In the genomic region with DNA sequence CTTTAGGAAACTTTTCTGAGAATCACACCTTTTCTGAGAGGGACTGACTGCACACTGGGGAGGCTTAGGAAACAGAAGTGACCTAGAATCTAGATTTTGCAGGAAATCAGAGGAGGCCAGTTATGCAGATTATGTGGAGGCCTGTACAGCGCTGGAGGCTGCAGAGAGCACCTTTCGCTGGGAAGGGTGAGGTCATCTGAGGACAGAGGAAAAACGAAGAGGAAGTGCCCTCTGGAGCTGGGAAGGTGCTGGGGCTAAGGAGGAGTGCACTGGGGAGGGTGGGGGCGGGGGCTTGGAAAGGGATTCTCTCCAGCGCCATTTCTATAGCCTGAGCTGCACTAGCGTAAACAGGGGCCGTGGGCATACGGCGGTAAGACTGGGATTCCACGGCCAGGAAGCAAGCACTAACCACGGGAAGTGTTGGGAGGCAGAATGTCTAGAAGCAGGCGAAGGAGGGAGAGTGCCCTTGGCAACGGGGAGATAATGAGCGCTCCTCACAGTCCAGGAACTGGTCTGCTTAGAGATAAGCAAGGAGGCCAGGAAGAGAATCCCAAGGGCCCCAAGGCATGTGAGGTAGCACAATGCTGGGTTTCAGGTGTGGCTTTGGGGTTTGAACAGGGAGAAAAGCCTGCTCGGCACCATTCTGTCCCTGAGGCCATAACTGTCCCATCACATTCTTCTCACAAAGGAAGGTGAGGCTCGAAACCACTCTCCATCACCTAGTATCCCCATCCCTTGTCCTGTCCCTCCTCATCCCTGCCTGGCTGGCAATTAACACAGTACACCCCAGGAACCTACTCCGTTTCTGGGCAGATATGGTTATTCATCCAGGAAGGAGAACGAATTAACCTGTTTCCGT, we compare ENCODE assay signal across 8 mouse cellular contexts.
DNase-seq lines count a peak whose midpoint lies in the region; ATAC-seq and TF ChIP-seq lines count a peak whose summit lies in the region.

No protein-coding gene starts in this region.

- H3K27me3 ChIP-seq in E14TG2a.4 (ENCODE audit: insufficient read depth, low read length), result peaks cover 3% of the 10 kb centered on the region; the same call in 1 of the 2 replicates
- no peaks in the 10 kb centered on the region for H3K27me3 ChIP-seq in hindbrain, embryonic 14.5 days (ENCODE audit: control insufficient read depth, insufficient read depth, low read length)
- no peaks in the 10 kb centered on the region for H3K27me3 ChIP-seq in liver, embryonic 16.5 days (ENCODE audit: control insufficient read depth, insufficient read depth, low read depth, low read length)
- H3K27me3 ChIP-seq in stomach, embryonic 15.5 days (replicated peaks), result no peaks in the 10 kb centered on the region

- intact Hi-C loops in left cerebral cortex, postnatal 10 days (cut with DNase I), result no loop called here

- ATAC-seq in hindbrain, embryonic 14.5 days (ENCODE audit: low FRiP score), result peak; percentile 51; the same call in 1 of the 2 replicates
- peak; percentile 50 for ATAC-seq in liver, embryonic 16.5 days (ENCODE audit: low read depth)
- ATAC-seq in stomach, embryonic 15.5 days (ENCODE audit: insufficient read depth, low FRiP score, low read depth), result peak; percentile 45; the same call in 1 of the 2 replicates

- peak overlapping the region; percentile 65 for H3K4me3 ChIP-seq in E14TG2a.4 (replicated peaks; ENCODE audit: low read length)
- no peak overlapping the region for H3K4me3 ChIP-seq in hindbrain, embryonic 14.5 days (replicated peaks; ENCODE audit: low read length)
- no peak overlapping the region for H3K4me3 ChIP-seq in liver, embryonic 16.5 days (ENCODE audit: low read depth, low read length)
- H3K4me3 ChIP-seq in stomach, embryonic 15.5 days (replicated peaks), result no peak overlapping the region

- no peaks in the 10 kb centered on the region for H3K9me3 ChIP-seq in E14TG2a.4 (ENCODE audit: low read length)
- H3K9me3 ChIP-seq in hindbrain, embryonic 14.5 days (ENCODE audit: control insufficient read depth, low read length), result no peaks in the 10 kb centered on the region
- no peaks in the 10 kb centered on the region for H3K9me3 ChIP-seq in liver, embryonic 16.5 days (replicated peaks; ENCODE audit: control insufficient read depth, low read length)
- H3K9me3 ChIP-seq in stomach, embryonic 15.5 days, result no peaks in the 10 kb centered on the region

- DNase-seq in brain, adult 2 months (ENCODE audit: low read depth, low spot score), result peak; percentile 3
- peak; percentile 24 for DNase-seq in hindbrain, embryonic 14.5 days (ENCODE audit: low spot score)
- DNase-seq in layer of hippocampus, adult 9-10 months (ENCODE audit: low spot score), result no peak
- no peak for DNase-seq in left cerebral cortex, postnatal 10 days (ENCODE audit: extremely low spot score in 1 of 2, low spot score in 2 of 2)
- no peak for DNase-seq in cerebellum, adult 11-12 months

- no peak overlapping the region; the same call in 1 of the 2 replicates for H3K27ac ChIP-seq in hindbrain, embryonic 14.5 days
- no peak overlapping the region for H3K27ac ChIP-seq in liver, embryonic 16.5 days (ENCODE audit: low read length)
- no peak overlapping the region for H3K27ac ChIP-seq in stomach, embryonic 15.5 days

- H3K9ac ChIP-seq in hindbrain, embryonic 14.5 days, result peak overlapping the region; percentile 31; the same call in 1 of the 2 replicates
- H3K9ac ChIP-seq in liver, embryonic 16.5 days (ENCODE audit: low read depth, low read length), result no peak overlapping the region
- H3K9ac ChIP-seq in stomach, embryonic 15.5 days, result no peak overlapping the region

- H3K36me3 ChIP-seq in E14TG2a.4 (ENCODE audit: insufficient read depth, low read length), result no peaks in the 10 kb centered on the region
- H3K36me3 ChIP-seq in hindbrain, embryonic 14.5 days (replicated peaks; ENCODE audit: control insufficient read depth, insufficient read depth), result no peaks in the 10 kb centered on the region
- H3K36me3 ChIP-seq in liver, embryonic 16.5 days (ENCODE audit: control insufficient read depth, insufficient read depth), result no peaks in the 10 kb centered on the region
- no peaks in the 10 kb centered on the region for H3K36me3 ChIP-seq in stomach, embryonic 15.5 days

- TF ChIP-seq CTCF in E14TG2a.4 (conservative IDR thresholded peaks at IDR 0.05; ENCODE audit: low read length), result no peak

- peak overlapping the region; percentile 21 for H3K4me2 ChIP-seq in hindbrain, embryonic 14.5 days (replicated peaks)
- H3K4me2 ChIP-seq in liver, embryonic 16.5 days (ENCODE audit: low read depth, low read length), result no peak overlapping the region
- peak overlapping the region; percentile 35 for H3K4me2 ChIP-seq in stomach, embryonic 15.5 days

- 17% methylated on average over 19 of the region's 19 CpGs for WGBS in hindbrain, embryonic 14.5 days
- 13% methylated on average over 19 of the region's 19 CpGs for WGBS in liver, embryonic 16.5 days (ENCODE audit: insufficient replicate concordance)
- 23% methylated on average over 19 of the region's 19 CpGs for WGBS in stomach, embryonic 15.5 days

- H3K4me1 ChIP-seq in E14TG2a.4 (replicated peaks; ENCODE audit: low read depth, low read length), result peaks cover 51% of the 10 kb centered on the region
- H3K4me1 ChIP-seq in hindbrain, embryonic 14.5 days (replicated peaks; ENCODE audit: control insufficient read depth, insufficient read depth, low read length), result peaks cover 17% of the 10 kb centered on the region
- no peaks in the 10 kb centered on the region for H3K4me1 ChIP-seq in liver, embryonic 16.5 days (ENCODE audit: control insufficient read depth, low read depth, low read length)
- H3K4me1 ChIP-seq in stomach, embryonic 15.5 days, result peaks cover 14% of the 10 kb centered on the region

Comparison
In these comparisons a context has a peak if more than half of its experiments do, and no peak if none do; other contexts are left out.
1. DNase-seq: peak in brain, adult 2 months (single experiment) and hindbrain, embryonic 14.5 days (single experiment); none in layer of hippocampus, adult 9-10 months (single experiment), left cerebral cortex, postnatal 10 days (0 of 2) and cerebellum, adult 11-12 months (single experiment).
2. Peak in every context shown above with its lines, with median percentiles within 50 percentile points of each other: ATAC-seq.